23 mouse cellular contexts compared by ENCODE assay signal in the genomic region with DNA sequence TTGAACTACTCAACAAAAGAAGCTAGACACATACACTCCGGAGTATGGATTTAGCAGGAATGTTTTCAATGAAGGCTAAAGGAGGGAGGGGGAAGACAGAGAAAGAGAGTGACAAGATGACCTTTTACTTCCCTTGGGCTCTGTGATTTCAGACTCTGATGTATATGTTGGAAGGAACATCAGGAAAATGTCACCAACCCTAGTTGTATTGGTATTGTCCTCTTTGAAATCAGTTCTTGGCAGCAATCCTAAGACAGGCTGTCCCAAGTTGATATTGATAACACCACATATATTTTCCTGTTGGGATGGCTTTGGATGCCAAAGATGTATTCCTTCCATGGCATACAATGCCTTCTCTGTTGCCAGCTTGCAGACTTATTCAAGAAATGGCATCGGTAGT.
A peak's percentile ranks its signal among the peaks of the same experiment; 100 is the strongest.
DNase-seq lines count a peak whose midpoint lies in the region; ATAC-seq lines count a peak whose summit lies in the region.
"Had no signal": no experiment of that assay in that cellular context is flagged by ENCODE, and none has a peak within 500 bp of the region (broad histone marks: within the 10 kb centered on the region; RNA-seq: fewer than 3 reads in every experiment).

No protein-coding gene starts in this region.

- no peaks in the 10 kb centered on the region for H3K36me3 ChIP-seq in forebrain, embryonic 15.5 days
- H3K36me3 ChIP-seq in forebrain, embryonic 13.5 days (ENCODE audit: poor library complexity, severe bottlenecking): no peaks in the 10 kb centered on the region
- no peaks in the 10 kb centered on the region for H3K36me3 ChIP-seq in heart, embryonic 15.5 days
- H3K36me3 ChIP-seq in lung, embryonic 15.5 days: no peaks in the 10 kb centered on the region
- H3K36me3 ChIP-seq: embryonic facial prominence, embryonic 12.5 days; hindbrain, embryonic 10.5 days; intestine, embryonic 15.5 days; limb, embryonic 12.5 days; liver, embryonic 12.5 days; midbrain, embryonic 13.5 days had no signal

- no peak for ATAC-seq in forebrain, embryonic 15.5 days (replicated peaks)
- no peak for ATAC-seq in forebrain, embryonic 13.5 days
- peak; percentile 47; the same call in 1 of the 2 replicates for ATAC-seq in heart, embryonic 15.5 days (replicated peaks; ENCODE audit: insufficient number of reproducible peaks, insufficient read depth, low FRiP score, low read depth)
- no peak for ATAC-seq in lung, embryonic 15.5 days (ENCODE audit: borderline replicate concordance, extremely low read depth, low FRiP score, low TSS enrichment)
- ATAC-seq: hindbrain, embryonic 16.5 days; intestine, embryonic 15.5 days; liver, embryonic 12.5 days; midbrain, embryonic 13.5 days had no signal

- no peak overlapping the region for H3K4me3 ChIP-seq in forebrain, embryonic 15.5 days
- no peak overlapping the region for H3K4me3 ChIP-seq in forebrain, embryonic 13.5 days
- no peak overlapping the region for H3K4me3 ChIP-seq in heart, embryonic 15.5 days
- no peak overlapping the region for H3K4me3 ChIP-seq in lung, embryonic 15.5 days
- H3K4me3 ChIP-seq: embryonic facial prominence, embryonic 12.5 days; gastrocnemius, adult 2 months; hindbrain, embryonic 10.5 days; intestine, embryonic 15.5 days; limb, embryonic 12.5 days; liver, embryonic 12.5 days; megakaryocyte, embryonic 14.5 days; midbrain, embryonic 13.5 days had no signal

- WGBS in forebrain, embryonic 15.5 days: 41% methylated on average over 2 of the region's 2 CpGs
- WGBS in forebrain, embryonic 13.5 days: 75% methylated on average over 2 of the region's 2 CpGs
- WGBS in heart, embryonic 15.5 days: 65% methylated on average over 2 of the region's 2 CpGs
- WGBS in lung, embryonic 15.5 days: 35% methylated on average over 2 of the region's 2 CpGs

- H3K27ac ChIP-seq in forebrain, embryonic 15.5 days (replicated peaks): peak overlapping the region; percentile 34
- H3K27ac ChIP-seq in forebrain, embryonic 13.5 days: no peak overlapping the region
- H3K27ac ChIP-seq in heart, embryonic 15.5 days: 0 out of 2 replicates have a peak overlapping the region, but pooled peaks have one; percentile 28
- H3K27ac ChIP-seq in lung, embryonic 15.5 days: peak overlapping the region; percentile 26; the same call in 1 of the 2 replicates
- H3K27ac ChIP-seq: embryonic facial prominence, embryonic 12.5 days; gastrocnemius, adult 2 months; hindbrain, embryonic 10.5 days; intestine, embryonic 15.5 days; limb, embryonic 12.5 days; liver, embryonic 12.5 days; midbrain, embryonic 13.5 days had no signal

- H3K27me3 ChIP-seq in forebrain, embryonic 15.5 days: no peaks in the 10 kb centered on the region
- no peaks in the 10 kb centered on the region for H3K27me3 ChIP-seq in forebrain, embryonic 13.5 days
- no peaks in the 10 kb centered on the region for H3K27me3 ChIP-seq in heart, embryonic 15.5 days
- no peaks in the 10 kb centered on the region for H3K27me3 ChIP-seq in lung, embryonic 15.5 days
- H3K27me3 ChIP-seq: embryonic facial prominence, embryonic 12.5 days; intestine, embryonic 15.5 days; limb, embryonic 12.5 days; liver, embryonic 12.5 days; megakaryocyte, embryonic 14.5 days; midbrain, embryonic 13.5 days had no signal

- H3K9ac ChIP-seq in forebrain, embryonic 15.5 days (replicated peaks): no peak overlapping the region
- no peak overlapping the region for H3K9ac ChIP-seq in forebrain, embryonic 13.5 days
- H3K9ac ChIP-seq in heart, embryonic 15.5 days: no peak overlapping the region
- no peak overlapping the region for H3K9ac ChIP-seq in lung, embryonic 15.5 days
- H3K9ac ChIP-seq: embryonic facial prominence, embryonic 12.5 days; intestine, embryonic 15.5 days; limb, embryonic 12.5 days; liver, embryonic 12.5 days; midbrain, embryonic 13.5 days had no signal

- DNase-seq in heart, postnatal 25 days (ENCODE audit: low spot score): no peak
- no peak for DNase-seq in lung, postnatal 4 days
- peak; percentile 56 for DNase-seq in fat pad, adult 2 months (ENCODE audit: extremely low read depth, low read depth, low spot score)
- DNase-seq in Muller cell, postnatal 12 days (ENCODE audit: inconsistent ontology term): no peak
- DNase-seq: cerebellum, adult 18-20 months; cerebellum, postnatal 14 days; gastrocnemius, adult 2 months; kidney, adult 8-10 months; kidney, postnatal 10 days; lung, postnatal 14 days; thymus, postnatal 14 days had no signal

- H3K4me2 ChIP-seq in forebrain, embryonic 15.5 days (replicated peaks): no peak overlapping the region
- no peak overlapping the region for H3K4me2 ChIP-seq in forebrain, embryonic 13.5 days
- no peak overlapping the region for H3K4me2 ChIP-seq in heart, embryonic 15.5 days
- no peak overlapping the region for H3K4me2 ChIP-seq in lung, embryonic 15.5 days
- H3K4me2 ChIP-seq: embryonic facial prominence, embryonic 12.5 days; intestine, embryonic 15.5 days; limb, embryonic 12.5 days; liver, embryonic 12.5 days; midbrain, embryonic 13.5 days had no signal

- no peaks in the 10 kb centered on the region for H3K9me3 ChIP-seq in forebrain, embryonic 15.5 days
- H3K9me3 ChIP-seq in forebrain, embryonic 13.5 days (replicated peaks): no peaks in the 10 kb centered on the region
- no peaks in the 10 kb centered on the region for H3K9me3 ChIP-seq in heart, embryonic 15.5 days (replicated peaks)
- H3K9me3 ChIP-seq in lung, embryonic 15.5 days: no peaks in the 10 kb centered on the region
- H3K9me3 ChIP-seq: embryonic facial prominence, embryonic 12.5 days; hindbrain, embryonic 10.5 days; intestine, embryonic 15.5 days; limb, embryonic 12.5 days; liver, embryonic 12.5 days; megakaryocyte, embryonic 14.5 days; midbrain, embryonic 13.5 days had no signal

- peaks cover 5% of the 10 kb centered on the region for H3K4me1 ChIP-seq in forebrain, embryonic 15.5 days
- H3K4me1 ChIP-seq in forebrain, embryonic 13.5 days: no peaks in the 10 kb centered on the region
- H3K4me1 ChIP-seq in heart, embryonic 15.5 days (replicated peaks): 0 out of 2 replicates have a peak, but pooled peaks cover 4% of the 10 kb centered on the region
- H3K4me1 ChIP-seq in lung, embryonic 15.5 days: peaks cover 18% of the 10 kb centered on the region
- H3K4me1 ChIP-seq: embryonic facial prominence, embryonic 12.5 days; hindbrain, embryonic 10.5 days; intestine, embryonic 15.5 days; limb, embryonic 12.5 days; liver, embryonic 12.5 days; midbrain, embryonic 13.5 days had no signal

- intact Hi-C loops in heart, postnatal 25 days (cut with DNase I): no loop called here
